Mouse (Mus musculus) midbrain, embryonic 14.5 days (tissue): Measurements from ENCODE around the gene Rnf10. TPM values are rescaled to one million over a fixed set of nuclear protein-coding genes. Genes with fewer than 3 reads are reported as not detected.

Experiments
- ATAC-seq: fragments of 200-750 bp; cut with Nextera tagmentation; 2 replicates; pipeline ENCODE4 v1.8.0; 2017; ENCODE audit warnings: moderate number of reproducible peaks, moderate library complexity; ENCODE audit not compliant: low FRiP score, low TSS enrichment
- DNase-seq: peaks from one replicate; pipeline ENCODE4 v3.0.0-alpha.2; 2015
- H3K27ac ChIP-seq: fragments of 300-500 bp; sonication (generic); replicated peaks from 2 replicates; pipeline ENCODE4 v1.5.1; 2014; ENCODE audit warnings: mild to moderate bottlenecking, low read depth, low read length, moderate library complexity
- H3K27me3 ChIP-seq: fragments of 300-500 bp; sonication (generic); 2 replicates; pipeline ENCODE4 v1.6.1; 2014; ENCODE audit warnings: low read length, control low read depth, mixed read lengths; ENCODE audit not compliant: control insufficient read depth, insufficient read depth
- H3K36me3 ChIP-seq: fragments of 300-500 bp; sonication (generic); 2 replicates; pipeline ENCODE4 v1.6.1; 2014; ENCODE audit warnings: low read length, control low read depth; ENCODE audit not compliant: control insufficient read depth, insufficient read depth
- H3K4me1 ChIP-seq: fragments of 300-500 bp; sonication (generic); 2 replicates; pipeline ENCODE4 v1.6.1; 2014; ENCODE audit warnings: mild to moderate bottlenecking, antibody characterized with exemption, low read length, control low read depth; ENCODE audit not compliant: control insufficient read depth, insufficient read depth
- H3K4me2 ChIP-seq: fragments of 300-500 bp; sonication (generic); 2 replicates; pipeline ENCODE4 v1.6.1; 2014; ENCODE audit warnings: mild to moderate bottlenecking, low read length, moderate library complexity
- H3K4me3 ChIP-seq: fragments of 300-500 bp; sonication (generic); replicated peaks from 2 replicates; pipeline ENCODE4 v1.5.1; 2014; ENCODE audit warnings: low read depth, low read length
- H3K9ac ChIP-seq: fragments of 300-500 bp; sonication (generic); replicated peaks from 2 replicates; pipeline ENCODE4 v1.6.1; 2014; ENCODE audit warnings: mild to moderate bottlenecking, low read length, moderate library complexity
- H3K9me3 ChIP-seq: fragments of 300-500 bp; sonication (generic); 2 replicates; pipeline ENCODE4 v1.6.1; 2016; ENCODE audit warnings: low read length, control low read depth, mixed read lengths; ENCODE audit not compliant: control insufficient read depth
- WGBS: fragments of 180-500 bp; shearing (Covaris S2); extraction: QIAGEN DNeasy Blood & Tissue Kit; methylation state at CpG from one replicate; pipeline ENCODE4 v1.1.7; 2014; 5-methylcytosine and 5-hydroxymethylcytosine counted together
- polyA plus RNA-seq: library from polyadenylated mRNA; unstranded; fragments of >200 nt; fragmentation: Nextera tagmentation; extraction: Ambion mirVana; gene quantifications from 2 replicates; pipeline ENCODE4 v1.2.1, GENCODE M21; 2014

Gene Rnf10
- polyA plus RNA-seq, 1 experiment from 2014 or later = 96.5 TPM

DNA sequence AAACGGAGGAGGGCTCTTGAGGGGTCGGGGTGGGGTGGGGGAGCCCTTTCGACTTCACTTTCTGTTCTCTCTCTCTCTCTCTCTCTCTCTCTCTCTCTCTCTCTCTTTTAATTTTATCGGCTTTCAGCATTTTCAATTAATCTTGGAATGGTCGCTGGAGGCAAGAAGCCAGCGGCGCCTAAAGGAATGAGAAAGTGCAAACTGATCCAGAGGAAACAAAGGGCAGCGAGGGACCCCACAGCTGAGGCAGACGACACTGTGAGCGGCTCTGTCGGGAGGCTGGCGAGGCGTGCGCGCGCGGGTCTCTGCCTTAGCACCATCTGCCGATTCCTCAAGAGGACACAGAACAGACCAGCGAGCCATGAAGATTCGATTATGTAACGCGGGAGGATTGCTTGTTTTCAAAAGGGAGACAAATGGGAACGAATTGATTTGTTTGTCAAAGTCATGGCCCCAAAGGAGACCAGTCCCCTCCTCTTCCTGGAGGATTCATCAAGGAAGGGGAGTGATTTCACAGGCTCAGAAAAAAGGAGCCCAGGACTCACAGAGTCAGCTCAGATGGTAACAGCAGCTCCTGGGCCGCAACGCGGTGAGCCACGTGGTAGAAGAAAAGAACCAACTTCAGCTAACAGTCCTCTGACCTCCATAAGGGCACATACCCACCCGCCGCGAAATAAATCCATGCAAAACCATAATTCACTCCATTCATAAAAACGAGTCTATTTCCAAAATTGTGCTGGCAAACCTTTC is 68.0 kb downstream of the Rnf10 start:
- Histone ChIP-seq H3K27ac (peak overlapping the region; percentile 65), H3K9ac (peak overlapping the region; percentile 30; the same call in 1 of the 2 replicates), H3K36me3 (no peaks in the 10 kb centered on the region), H3K27me3 (no peaks in the 10 kb centered on the region), H3K9me3 (no peaks in the 10 kb centered on the region), H3K4me3 (peak overlapping the region; percentile 13; the same call in 1 of the 2 replicates), H3K4me1 (peaks cover 8% of the 10 kb centered on the region), H3K4me2 (peak overlapping the region; percentile 51)
- DNase-seq = peak; percentile 86
- 3% methylated on average over 31 of the region's 31 CpGs for WGBS
- ATAC-seq = peak; percentile 76; the same call in 1 of the 2 replicates

GRCm38 (mm10) chr5:115203735-115204561 is 68.8 kb downstream of the Rnf10 start:
- no peaks in the 10 kb centered on the region for H3K27me3 ChIP-seq
- H3K9ac ChIP-seq = peak overlapping the region; percentile 30; the same call in 1 of the 2 replicates
- no peaks in the 10 kb centered on the region for H3K36me3 ChIP-seq
- peaks cover 8% of the 10 kb centered on the region for H3K4me1 ChIP-seq
- 11% methylated on average over 23 of the region's 23 CpGs for WGBS
- ATAC-seq (no peak; the same call in 1 of the 2 replicates), DNase-seq (peak; percentile 55)
- H3K9me3 ChIP-seq = no peaks in the 10 kb centered on the region
- H3K4me2 ChIP-seq = peak overlapping the region; percentile 51
- H3K27ac ChIP-seq = peak overlapping the region; percentile 65
- 0 out of 2 replicates have a peak overlapping the region, but pooled peaks have one; percentile 13 for H3K4me3 ChIP-seq

DNA sequence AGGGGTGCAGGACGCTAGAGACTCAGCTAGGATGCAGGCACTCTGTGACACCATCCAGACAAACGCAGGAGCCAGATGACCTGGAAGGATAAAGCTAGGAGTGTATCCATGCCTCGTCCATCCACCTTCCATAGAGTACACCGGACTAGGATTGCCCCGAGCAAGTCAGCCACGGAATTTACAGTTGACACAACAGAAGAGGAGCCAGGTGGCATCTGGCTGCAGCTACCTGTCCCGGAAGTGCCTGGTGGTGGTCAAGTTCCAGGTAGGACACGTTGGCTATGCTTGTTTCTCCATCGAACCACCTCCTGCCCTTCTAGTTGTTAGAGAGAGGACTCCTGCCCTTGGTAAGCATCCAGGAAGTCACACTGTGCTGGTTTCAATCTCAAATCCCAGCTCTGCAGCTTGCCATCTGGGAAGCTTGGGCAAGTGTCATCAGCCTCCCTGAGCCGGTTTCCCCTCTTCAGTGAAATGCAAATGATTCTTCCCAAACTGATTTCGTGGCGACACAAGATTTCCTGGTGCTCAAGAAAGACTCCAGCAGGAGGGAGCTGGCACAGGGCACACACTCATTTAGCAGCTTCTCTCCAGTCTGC is 78.0 kb downstream of the Rnf10 start:
- 5% methylated on average over 12 of the region's 12 CpGs for WGBS
- Histone ChIP-seq H3K4me3 (peak overlapping the region; percentile 61), H3K27me3 (peaks cover 54% of the 10 kb centered on the region), H3K27ac (no peak overlapping the region), H3K4me1 (peaks cover 17% of the 10 kb centered on the region), H3K4me2 (peak overlapping the region; percentile 99), H3K36me3 (no peaks in the 10 kb centered on the region), H3K9me3 (no peaks in the 10 kb centered on the region), H3K9ac (peak overlapping the region; percentile 67; the same call in 1 of the 2 replicates)
- ATAC-seq (no peak), DNase-seq (no peak)

DNA sequence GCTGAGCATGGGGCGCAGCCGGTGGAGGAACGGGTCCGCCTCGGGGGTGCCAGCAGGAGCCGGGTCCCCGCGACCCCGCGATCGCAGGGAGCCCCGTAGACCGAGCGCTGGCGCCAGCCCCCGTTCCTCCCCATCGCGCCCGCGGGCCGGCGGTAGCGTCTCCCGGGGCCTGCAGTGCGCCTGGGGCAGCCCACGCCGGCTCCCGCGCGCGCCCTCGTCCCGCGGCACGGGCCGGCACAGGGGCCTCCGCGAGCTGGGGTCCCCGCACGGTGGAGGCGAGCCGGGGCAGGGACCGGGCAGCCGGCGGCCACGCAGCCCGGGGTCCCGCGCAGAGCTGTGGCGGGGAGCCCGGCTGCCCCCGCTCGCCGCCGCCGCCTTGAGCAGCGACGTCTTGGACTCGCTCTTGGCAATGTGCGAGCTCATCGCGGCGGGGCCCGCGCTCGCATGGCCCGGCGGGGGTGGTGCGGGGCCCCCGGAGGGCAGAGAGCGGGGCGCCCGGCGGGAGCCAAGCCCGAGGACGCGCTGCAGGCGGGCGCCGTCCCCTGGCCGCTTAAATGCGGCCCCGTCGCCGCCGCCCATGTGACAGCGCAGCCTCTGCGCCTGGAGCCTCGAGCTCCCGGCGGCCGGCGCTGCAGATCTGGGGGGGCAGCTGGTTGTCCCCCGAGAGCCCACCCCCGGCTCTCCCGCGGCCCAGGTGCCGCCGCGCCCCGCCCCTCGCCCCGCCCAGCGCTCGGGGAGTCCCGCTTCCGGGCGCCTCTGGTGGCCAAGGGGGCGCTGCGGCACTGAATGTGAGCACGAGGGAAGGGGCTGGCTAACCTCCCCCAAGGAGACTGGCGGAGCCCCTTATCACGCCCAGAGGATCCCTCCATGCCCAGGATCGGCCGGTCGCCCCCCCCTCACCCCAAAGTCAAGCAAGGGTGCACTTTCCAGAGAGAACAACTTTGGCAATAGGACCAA is 78.8 kb downstream of the Rnf10 start, which contains the start of gene Cabp1:
Cabp1 (minus strand) TSS at position 713 of the 957 bp plus-strand sequence.
- Histone ChIP-seq H3K4me3 (peak within 1 kb of the TSS; percentile 61), H3K9me3 (no peaks in the 10 kb centered on the region), H3K4me2 (peak within 1 kb of the TSS; percentile 99), H3K27ac (no peak within 1 kb of the TSS), H3K27me3 (peaks cover 55% of the 10 kb centered on the region), H3K4me1 (peaks cover 17% of the 10 kb centered on the region), H3K9ac (peak within 1 kb of the TSS; percentile 67), H3K36me3 (no peaks in the 10 kb centered on the region)
- DNase-seq (peak; percentile 86), ATAC-seq (peak; percentile 67)
- WGBS = under 1% methylated on average over 78 of the region's 116 CpGs

DNA sequence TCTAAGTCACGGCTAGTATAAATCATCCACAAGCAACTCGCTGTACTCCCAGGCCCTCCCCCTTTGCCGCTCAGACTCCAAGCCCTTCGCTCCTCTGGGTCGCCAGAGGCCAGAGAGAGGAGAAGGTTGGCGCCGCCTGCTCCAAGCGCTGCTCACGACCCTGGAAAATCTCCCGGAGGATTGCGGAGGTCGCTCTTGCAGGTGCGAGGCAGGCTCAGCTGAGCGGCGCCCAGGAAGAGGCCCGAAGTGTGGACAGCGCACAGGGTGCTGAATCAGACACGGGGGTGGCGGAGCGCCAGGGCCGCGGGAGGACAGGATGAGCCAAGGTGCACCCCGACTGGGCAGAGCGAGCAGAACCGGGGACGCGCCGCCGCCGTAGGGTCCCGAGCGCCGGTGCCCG is 79.5 kb downstream of the Rnf10 start:
- Histone ChIP-seq H3K4me3 (peak overlapping the region; percentile 61), H3K36me3 (no peaks in the 10 kb centered on the region), H3K9ac (peak overlapping the region; percentile 67), H3K27me3 (peaks cover 55% of the 10 kb centered on the region), H3K27ac (no peak overlapping the region), H3K4me2 (peak overlapping the region; percentile 99), H3K4me1 (peaks cover 17% of the 10 kb centered on the region), H3K9me3 (no peaks in the 10 kb centered on the region)
- no peak; the same call in 1 of the 2 replicates for ATAC-seq
- DNase-seq = peak; percentile 59
- WGBS = 1% methylated on average over 34 of the region's 34 CpGs

DNA sequence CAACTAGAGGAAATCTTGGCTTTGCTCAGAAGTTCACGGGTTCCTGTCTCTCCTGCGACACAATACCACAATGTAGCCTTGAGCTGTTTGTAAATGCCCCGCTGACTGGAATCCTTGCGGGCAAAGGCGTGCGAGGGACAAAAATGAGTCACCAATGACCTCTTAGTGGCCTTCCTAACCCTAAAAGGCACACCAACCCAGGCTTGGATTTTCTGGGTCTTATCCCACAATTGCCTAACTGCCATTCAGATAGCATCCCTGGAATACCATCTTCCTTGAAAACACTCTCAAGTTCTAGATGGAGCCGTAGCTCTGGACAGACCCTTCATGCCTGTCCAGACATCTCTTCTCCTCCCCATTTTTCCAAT is 79.9 kb downstream of the Rnf10 start:
- H3K9me3 ChIP-seq = no peaks in the 10 kb centered on the region
- peak overlapping the region; percentile 67; the same call in 1 of the 2 replicates for H3K9ac ChIP-seq
- H3K27ac ChIP-seq = no peak overlapping the region
- DNase-seq = no peak
- no peak for ATAC-seq
- peak overlapping the region; percentile 61 for H3K4me3 ChIP-seq
- H3K4me2 ChIP-seq = peak overlapping the region; percentile 99
- peaks cover 17% of the 10 kb centered on the region for H3K4me1 ChIP-seq
- no peaks in the 10 kb centered on the region for H3K36me3 ChIP-seq
- 12% methylated on average over 7 of the region's 7 CpGs for WGBS
- peaks cover 55% of the 10 kb centered on the region for H3K27me3 ChIP-seq

DNA sequence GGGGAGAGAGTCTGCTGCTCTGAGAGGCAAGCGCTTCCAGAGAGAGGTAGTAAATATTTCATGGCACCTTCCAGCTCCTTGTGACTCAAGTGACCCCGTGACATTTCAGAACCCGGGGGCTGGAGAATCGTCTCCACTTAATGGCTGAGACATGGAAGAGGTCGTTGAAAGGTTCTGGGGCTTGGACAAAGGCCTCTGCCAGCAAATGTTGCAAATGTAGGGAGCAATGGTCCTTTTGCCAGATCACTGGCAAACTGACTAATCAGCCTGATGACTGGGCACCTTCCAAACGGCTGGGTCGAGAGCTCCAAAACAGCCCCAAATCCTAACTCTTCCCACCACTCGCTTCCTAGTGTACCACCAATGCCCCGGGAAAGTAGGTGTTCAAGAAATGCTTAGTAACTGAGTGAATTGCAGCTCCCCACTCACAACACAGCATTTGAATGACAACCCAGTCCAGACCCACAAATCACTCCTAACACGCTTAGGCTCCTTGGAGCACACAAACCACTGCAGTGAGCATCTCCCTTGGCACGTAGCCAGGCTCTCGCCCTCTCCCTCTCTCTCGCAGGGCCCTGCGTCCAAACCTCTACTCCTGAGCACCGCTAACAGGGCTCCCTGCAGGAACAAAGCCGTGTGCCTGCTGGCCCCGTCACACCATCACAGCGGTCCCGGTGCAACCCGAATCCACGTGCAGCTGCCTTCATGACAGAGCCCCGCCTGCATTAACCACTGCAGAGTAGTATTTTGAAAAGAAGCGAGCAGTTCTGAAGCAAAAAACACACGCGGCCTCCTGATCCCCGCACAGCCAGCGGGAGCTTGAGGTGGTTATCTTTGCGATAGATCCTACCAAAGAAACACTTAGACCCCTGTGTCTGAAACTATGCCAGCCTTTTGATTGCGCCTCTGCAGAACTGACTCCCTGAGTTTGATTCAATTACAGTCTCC is 80.5 kb downstream of the Rnf10 start:
- no peaks in the 10 kb centered on the region for H3K9me3 ChIP-seq

More for the DNA sequence above, 80.5 kb downstream of the Rnf10 start:
- peaks cover 17% of the 10 kb centered on the region for H3K4me1 ChIP-seq
- H3K27me3 ChIP-seq = peaks cover 55% of the 10 kb centered on the region
- no peak overlapping the region for H3K4me3 ChIP-seq
- DNase-seq = peak; percentile 67
- WGBS = 8% methylated on average over 29 of the region's 29 CpGs
- no peaks in the 10 kb centered on the region for H3K36me3 ChIP-seq
- peak overlapping the region; percentile 99 for H3K4me2 ChIP-seq
- ATAC-seq = no peak
- no peak overlapping the region for H3K27ac ChIP-seq
- peak overlapping the region; percentile 23; the same call in 1 of the 2 replicates for H3K9ac ChIP-seq
